Mouse (Mus musculus) spleen, adult 18-20 months (tissue): Measurements from ENCODE around the gene Klk1b11.
"Not testable (repeated sequence)": the region's sequence is repeated elsewhere in the genome, so short reads cannot be mapped to it uniquely, and the experiment has no call there.

Experiments
- DNase-seq, 2 experiments: peaks; one replicate each; pipeline ENCODE4 v3.0.0; 2022; ENCODE audit warnings: mixed read lengths in 2 of 2

Gene Klk1b11

GRCm38 (mm10) chr7:43995577-43995976 is at the start of gene Klk1b11:
Gene Klk1b11, plus strand, starts transcription at chr7:43995877.
- DNase-seq = not testable (repeated sequence)

- no peak for DNase-seq
These were observed 45.3 kb upstream of the Klk1b11 start, which contains the start of gene Klk1b8 for GRCm38 (mm10) chr7:43950364-43950763. Gene Klk1b8, plus strand, starts transcription at chr7:43950664.

GRCm38 (mm10) chr7:43952703-43953102 is 43.0 kb upstream of the Klk1b11 start:
- no peak for DNase-seq

GRCm38 (mm10) chr7:43966451-43966850 is 29.2 kb upstream of the Klk1b11 start, which contains the start of gene Klk1b1:
Gene Klk1b1, plus strand, starts transcription at chr7:43966751.
- DNase-seq = no peak

- no peak for DNase-seq
These were observed 28.6 kb upstream of the Klk1b11 start for GRCm38 (mm10) chr7:43967058-43967457.

- DNase-seq = no peak
These were observed 28.1 kb upstream of the Klk1b11 start for GRCm38 (mm10) chr7:43967612-43968011.

- DNase-seq = not testable (repeated sequence)
These were observed 19.9 kb upstream of the Klk1b11 start, which contains the start of gene Klk1b9 for GRCm38 (mm10) chr7:43975761-43976160. Gene Klk1b9, plus strand, starts transcription at chr7:43976061.

GRCm38 (mm10) chr7:43985657-43986056 is 10.0 kb upstream of the Klk1b11 start:
- DNase-seq = no peak

- not testable (repeated sequence) for DNase-seq
These were observed 856 bp upstream of the Klk1b11 start for GRCm38 (mm10) chr7:43994821-43995220.

- no peak for DNase-seq
These were observed 9.2 kb downstream of the Klk1b11 start for GRCm38 (mm10) chr7:44004847-44005246.

GRCm38 (mm10) chr7:44011868-44012267 is 16.2 kb downstream of the Klk1b11 start, which contains the start of gene Klk1b26:
Gene Klk1b26, plus strand, starts transcription at chr7:44012168.
- not testable (repeated sequence) for DNase-seq

- DNase-seq = not testable (repeated sequence)
These were observed 19.0 kb downstream of the Klk1b11 start for GRCm38 (mm10) chr7:44014666-44015065.

- DNase-seq = no peak
These were observed 19.4 kb downstream of the Klk1b11 start for GRCm38 (mm10) chr7:44015071-44015470.
